Mouse (Mus musculus): ENCODE results near the gene Lsm14b.

Lsm14b gene

DNA sequence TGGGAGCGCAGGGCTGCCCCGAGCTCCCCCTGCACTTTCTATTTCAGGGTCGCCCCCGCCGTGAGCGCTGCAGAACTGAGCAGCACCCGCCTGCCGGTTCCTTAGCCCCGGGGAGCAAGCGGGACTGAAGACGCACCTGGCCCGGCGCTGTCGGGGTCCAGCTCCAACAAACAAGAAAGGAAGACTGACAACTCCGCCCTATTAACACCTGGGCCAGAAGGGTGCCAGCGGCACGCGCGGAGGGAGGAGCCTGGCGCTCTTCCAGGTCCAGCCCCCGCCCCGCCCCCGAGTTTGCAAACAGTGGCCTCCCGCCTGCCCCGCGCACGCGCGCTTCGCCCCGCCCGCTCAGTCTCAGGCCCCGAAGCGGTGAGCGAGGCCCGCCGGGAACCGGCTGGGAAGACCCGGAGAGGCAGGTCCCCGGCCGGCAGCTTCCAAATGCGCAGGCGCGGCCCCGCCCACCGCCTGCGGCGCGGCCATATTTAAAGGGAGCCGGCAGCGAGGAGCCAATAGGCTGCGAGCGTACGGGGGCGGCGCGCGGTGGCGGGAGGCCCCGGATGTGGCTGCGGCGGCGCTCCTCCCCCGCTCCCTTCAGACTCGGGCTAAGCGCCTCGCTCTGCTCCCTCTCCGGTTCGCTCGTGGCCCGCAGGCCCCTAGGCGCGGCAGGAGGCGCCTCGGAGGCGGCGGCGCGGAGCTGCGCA lies at the start of gene Lsm14b:
Gene Lsm14b, plus strand, starts transcription at position 587 of the 698 bp plus-strand sequence.
- peak; percentile 99 for DNase-seq

DNA sequence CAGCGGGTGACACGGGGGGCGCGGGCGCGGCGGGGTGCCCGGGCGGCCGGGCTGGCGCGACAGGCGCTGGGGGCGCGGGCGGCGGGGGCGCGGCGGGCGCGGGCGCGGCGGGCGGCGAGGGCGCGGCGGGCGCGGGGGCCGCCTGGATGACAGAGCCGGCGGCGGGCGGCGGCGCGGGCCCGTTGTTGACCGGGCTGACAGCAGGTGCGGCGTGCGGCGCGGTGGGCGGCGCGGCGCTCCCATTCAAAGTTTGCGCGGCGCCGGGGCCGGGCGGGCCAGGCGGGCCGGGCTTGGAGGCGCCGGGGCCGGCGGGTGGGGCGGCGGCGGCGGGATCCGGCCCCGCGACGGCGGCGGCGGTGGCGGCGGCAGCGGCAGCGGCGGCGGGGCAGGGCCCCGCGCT lies 48.9 kb upstream of the Lsm14b start:
- peak; percentile 37 for DNase-seq

DNA sequence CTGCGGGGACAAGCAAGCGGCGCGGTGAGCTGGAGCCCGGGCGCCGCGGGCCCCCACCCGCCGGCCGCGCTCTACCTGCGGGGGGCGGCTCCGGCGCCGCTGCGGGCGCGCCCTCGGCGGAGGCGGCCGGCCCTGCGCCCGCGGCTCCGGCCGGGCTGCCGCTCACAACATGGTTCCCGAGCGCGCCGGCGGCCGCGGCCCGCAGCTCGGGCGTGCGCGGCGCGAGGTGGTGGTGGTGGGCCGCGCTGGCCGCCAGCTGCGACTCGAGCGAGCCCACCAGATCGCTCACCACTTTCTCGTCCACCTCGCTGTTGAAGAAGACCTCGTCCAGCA lies 48.5 kb upstream of the Lsm14b start:
- DNase-seq = no peak

DNA sequence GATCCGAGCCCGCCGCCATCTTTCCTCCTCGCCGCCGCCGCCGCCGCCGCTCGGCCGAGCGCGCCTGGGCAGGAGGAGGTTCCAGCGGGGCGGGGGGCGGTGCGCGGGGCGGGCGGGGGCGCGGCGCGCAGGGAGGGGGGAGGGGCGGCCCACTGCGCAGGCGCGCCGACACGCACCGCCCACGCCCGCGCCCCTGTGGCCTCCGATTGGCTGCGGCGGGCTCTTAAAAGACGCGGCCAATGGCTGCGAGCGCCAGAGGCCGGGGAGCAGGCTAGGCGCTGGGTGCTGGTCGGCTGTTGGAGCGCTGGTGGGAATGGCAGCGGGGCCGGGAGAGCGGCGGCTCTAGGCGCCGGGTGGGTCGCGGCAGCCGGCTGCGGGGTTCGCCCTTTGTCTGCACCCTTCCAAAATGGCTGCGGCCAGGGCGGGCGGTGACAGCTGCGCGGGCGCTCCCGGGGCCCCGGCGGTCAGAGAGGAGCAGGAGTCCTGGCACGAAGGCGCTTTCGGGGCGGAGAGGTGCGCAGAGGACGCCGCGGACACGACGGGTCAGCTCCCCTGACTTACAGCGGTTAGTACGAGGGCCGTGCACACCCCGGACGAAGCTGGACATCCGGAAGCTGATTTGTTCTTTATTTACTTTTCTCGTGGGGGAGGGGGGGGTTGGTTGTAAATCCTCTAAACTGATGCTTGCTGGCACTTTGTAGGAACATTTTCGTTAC lies 48.0 kb upstream of the Lsm14b start, which contains the start of gene Taf4:
Gene Taf4, minus strand, starts transcription at position 19 of the 716 bp plus-strand sequence.
- DNase-seq = peak; percentile 94

DNA sequence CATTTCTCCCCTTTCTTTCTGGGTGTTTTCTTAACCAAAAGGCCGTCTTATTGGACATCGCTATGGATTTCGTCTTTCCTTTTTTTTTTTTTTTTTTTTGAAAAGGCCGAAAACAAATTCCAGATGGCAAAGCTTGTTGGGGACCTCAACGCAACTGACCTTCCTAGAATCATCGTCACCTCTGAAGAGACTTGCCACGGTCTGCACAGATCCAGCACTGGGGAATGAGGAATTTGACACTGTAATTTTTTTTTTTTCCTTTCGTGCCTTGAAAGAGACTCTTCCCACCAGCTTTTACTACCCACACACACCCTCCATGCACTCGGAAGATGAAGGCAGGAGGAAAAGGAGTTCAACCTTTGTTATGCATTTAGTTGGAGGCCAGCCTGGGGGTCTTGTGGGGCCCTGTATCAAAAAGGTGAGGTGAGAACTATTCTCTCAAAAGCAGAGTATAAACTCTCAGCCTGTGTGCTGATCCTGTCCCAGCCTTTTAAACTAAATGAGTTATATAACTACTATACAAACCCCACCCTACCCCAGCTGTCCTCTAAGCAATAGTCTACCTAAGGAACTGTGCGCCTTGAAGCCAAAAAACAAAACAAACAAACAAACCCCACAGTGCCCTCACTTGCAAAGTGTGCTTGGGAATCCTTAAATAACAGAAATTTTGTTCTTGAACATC lies 47.3 kb upstream of the Lsm14b start:
- DNase-seq = no peak

DNA sequence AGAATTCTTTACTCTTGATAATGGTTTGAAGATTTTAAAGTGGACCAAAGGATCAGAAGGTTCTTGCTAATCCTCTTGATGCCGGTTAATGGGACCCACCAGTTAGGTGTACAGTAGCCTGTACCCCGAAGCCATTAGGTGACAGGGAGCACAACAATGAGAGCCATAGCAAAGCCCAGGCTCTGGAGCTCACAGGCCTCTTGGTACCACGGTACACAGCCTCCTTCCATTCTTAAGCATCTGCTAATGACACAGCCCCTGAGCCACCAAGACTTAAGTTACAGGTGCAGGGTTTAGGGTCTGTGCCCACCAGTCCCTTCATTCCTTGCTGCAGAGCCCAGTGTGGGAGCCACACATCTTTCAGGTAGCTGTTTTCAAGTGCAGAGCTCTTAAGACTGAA lies 46.5 kb upstream of the Lsm14b start:
- DNase-seq = no peak

DNA sequence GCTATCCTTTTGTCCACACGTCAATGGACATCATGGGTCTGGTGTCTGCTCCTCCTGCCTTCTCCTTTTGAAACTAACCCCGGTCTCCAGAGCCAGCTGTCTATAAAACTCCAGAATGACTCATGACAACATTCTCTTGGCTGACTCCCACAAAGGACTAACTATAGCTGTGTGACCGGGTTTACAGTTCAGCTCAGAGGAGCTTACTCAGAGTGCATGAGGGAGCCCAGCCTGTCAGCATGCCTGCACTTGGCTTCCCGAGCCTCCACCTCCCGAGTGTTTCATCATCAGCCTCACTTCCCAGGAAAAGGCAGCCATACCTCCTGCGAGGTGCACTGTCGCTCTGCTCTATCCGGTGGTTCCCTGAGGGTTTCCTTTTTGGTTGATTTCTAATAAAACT lies 45.0 kb upstream of the Lsm14b start:
- DNase-seq = no peak

DNA sequence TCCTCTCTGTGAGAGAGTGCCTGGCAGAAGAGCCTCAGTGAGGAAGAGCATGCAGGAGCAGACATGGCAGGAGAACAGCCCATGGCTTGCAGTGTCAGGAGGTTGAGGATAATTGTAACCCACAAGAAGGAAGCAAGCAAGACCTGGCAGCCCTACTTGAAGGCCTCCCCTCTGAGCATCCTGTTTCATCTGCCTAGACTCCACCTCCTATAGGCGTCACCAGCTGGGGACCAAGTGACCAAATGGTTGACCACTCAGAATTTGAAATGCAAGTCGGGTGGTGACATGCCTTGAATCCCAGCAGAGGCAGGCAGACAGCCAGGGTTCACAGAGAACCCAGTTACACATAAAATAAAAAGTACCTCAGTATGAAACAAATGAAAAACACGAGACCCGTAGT lies 44.2 kb upstream of the Lsm14b start:
- DNase-seq = no peak

DNA sequence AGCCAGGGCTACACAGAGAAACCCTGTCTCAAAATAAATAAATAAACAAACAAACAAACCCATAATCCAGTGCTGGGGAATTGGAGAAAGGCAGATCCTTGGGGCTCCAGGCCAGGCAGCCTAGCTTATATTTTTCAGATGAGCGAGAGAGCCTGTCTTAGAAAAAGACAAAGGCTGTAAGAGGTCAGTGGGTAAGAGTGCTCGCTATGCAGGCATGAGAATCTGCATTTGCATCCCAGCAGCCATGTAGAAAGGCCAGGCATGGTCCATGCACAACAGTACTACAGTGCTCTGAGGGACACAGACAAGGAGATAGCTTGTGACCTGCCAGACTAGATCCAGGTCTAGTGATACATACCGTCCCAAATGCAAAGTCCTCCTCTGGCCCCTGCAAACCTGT lies 42.1 kb upstream of the Lsm14b start:
- no peak for DNase-seq

DNA sequence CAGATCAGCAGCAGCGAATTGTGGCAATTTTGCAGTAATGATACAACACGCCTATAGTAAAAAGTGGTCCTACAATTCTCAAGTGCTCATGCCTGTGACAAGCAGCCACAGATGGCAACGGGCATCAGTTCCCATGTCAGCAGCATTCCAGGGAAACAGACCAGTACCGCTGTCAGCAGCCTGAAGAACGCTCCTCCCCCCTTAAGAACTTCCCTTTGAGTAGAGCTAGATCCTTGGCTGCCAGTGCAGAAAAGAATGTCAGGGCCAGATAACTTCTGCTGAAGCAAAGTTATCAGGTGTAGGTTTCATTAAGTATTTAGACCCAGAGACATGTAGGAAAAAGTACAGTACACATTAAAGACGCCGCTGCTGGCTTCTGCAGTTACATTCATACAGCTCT lies 40.0 kb upstream of the Lsm14b start:
- no peak for DNase-seq

DNA sequence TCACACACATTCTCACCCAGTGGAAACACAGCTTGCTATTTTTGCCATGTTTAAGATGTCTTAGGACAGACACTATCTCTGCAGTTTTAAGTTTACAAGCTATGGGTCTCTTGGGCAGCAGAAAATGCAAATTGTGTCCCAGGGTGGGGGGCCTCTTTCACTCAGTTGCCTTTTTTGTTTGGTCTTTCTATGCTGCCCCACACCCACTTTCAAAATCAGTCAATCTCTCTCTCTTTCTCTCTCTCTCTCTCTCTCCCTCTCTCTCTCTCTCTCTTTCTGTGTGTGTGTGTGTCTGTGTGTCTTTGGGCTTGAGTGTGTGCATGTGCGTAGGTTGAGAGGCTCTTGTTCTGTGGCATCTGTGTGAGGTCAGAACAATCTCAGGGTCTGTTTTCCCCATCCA lies 39.1 kb upstream of the Lsm14b start:
- DNase-seq = no peak

DNA sequence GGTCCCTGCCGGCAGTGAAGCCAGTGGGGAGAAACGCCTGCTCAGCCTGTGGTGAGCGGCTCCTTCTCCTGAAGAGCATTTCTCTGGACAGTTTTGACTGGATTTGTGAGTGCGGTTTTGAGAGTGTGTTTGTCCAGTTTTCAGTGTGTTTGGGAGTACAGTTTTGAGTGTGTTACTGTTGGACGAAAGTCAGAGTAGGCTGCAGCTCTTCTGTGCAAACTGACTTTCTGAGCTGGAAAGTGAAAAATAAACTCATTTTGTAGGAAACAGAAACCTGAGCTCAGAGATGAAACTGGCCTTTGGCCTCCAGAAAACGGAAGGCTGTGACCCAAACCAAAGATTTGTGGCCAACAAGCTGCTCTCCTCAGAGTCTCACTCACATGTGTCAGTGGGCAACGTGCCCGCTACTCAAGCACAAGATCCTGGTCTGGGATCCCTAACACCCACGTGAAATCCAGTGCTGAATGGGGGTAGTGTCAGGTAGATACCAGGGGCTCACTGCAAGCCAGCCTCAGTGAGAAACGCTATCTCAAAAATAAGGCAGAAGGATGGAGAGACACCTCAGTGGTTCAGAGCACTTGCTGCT lies 38.3 kb upstream of the Lsm14b start:
- no peak for DNase-seq

DNA sequence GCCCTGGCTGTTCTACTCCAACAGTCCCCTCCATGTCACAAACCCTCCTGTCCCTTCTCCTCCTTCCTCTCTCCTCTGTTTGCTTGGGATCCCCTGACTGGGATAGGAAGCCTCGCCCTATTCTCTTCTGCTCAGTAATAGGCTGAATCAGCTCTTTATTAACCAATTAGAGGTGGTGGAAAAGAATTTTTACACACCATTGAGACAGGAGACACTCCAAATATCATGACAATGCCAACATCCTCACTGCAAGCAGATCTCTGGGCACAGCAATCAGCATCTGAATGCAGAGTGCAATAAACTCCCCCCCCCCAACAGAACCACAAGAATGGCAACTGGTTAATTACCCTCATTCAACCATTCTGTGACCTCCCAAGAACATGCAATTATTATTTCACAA lies 35.7 kb upstream of the Lsm14b start:
- no peak for DNase-seq

DNA sequence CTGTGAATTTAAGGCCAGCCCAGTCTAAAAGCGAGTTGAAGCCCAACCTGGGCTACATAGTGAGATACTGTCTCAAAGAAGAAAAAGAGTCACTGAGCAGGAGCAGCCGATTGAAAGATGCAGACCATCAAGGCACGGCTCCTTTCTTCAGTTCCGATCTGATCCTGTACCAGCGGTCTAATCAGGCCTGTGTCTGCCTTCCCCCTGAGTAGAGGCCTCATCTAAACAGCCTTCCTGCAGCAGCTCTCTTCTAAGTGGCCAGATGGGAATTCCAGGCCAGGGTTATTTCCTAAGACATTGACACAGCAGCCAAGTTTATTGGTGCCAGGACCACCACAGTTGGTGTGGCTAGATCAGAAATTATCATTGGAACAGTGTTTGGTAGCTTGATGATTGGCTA lies 31.7 kb upstream of the Lsm14b start:
- DNase-seq = no peak

DNA sequence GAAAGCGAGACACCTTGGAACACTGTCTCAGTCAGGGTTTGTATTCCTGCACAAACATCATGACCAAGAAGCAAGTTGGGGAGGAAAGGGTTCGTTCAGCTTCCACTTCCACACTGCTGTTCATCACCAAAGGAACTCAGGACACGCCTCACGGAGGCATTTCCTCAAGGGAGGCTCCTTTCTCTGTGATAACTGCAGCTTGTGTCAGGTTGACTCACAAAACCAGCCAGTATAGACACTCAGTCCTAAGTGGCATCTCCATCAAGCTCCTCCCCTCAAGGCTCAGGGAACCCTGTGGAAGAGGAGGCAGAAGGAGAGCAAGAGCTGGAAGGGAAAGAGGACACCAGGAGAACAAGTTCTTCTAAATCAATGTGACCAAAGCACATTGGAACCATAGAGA lies 26.4 kb upstream of the Lsm14b start:
- no peak for DNase-seq

DNA sequence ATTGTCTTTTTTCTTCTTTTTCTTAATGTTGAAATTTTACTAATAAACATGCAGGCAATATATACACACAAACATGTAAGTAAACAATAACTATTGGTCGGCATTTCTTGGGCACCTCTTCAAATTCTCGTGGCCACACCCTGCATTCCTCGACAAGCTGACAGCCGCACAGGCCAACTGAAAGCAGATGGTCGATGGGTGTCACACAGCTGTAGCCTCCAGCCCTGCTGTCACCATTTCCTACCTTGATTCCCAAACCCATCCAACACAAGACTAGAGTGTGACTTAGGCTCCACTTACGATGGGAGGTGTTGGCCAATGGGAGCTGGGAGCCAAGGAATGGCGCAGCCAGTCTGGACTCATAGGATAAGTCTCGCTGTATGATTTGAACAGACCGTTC lies 23.2 kb upstream of the Lsm14b start:
- no peak for DNase-seq

DNA sequence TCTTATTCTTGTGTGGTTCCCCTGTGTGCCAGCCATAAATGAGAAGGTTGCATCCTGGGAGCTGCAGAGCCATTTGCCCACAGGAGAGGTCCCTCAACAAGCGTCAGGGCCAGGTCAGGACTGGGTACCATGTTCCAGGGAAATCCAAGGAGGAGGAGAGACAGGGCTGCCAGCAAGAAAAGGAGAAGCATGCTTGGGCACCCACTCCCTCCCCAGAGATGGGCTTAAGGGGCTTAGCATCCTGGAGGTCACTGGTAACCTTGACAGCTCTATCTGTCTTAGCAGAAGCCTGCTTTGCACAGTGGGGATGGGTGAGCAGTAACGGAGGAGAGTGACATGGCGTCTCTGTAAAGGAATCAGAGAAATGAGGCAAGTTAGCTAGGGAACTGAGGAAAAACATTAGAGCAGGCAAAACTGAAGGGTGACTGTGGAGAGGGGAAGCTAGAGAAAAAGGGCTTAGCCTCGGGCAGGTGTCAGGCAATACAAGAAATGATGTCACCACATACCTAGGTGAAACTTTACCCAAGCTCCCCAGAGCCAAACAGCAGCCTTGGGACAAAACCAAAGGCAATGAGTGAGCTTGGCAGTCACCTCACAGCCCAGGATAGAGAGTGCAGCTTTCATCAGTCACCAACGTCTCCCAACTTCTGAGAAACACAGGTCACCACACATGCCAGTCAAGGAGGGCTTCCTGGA lies 19.0 kb upstream of the Lsm14b start:
- peak; percentile 40 for DNase-seq

DNA sequence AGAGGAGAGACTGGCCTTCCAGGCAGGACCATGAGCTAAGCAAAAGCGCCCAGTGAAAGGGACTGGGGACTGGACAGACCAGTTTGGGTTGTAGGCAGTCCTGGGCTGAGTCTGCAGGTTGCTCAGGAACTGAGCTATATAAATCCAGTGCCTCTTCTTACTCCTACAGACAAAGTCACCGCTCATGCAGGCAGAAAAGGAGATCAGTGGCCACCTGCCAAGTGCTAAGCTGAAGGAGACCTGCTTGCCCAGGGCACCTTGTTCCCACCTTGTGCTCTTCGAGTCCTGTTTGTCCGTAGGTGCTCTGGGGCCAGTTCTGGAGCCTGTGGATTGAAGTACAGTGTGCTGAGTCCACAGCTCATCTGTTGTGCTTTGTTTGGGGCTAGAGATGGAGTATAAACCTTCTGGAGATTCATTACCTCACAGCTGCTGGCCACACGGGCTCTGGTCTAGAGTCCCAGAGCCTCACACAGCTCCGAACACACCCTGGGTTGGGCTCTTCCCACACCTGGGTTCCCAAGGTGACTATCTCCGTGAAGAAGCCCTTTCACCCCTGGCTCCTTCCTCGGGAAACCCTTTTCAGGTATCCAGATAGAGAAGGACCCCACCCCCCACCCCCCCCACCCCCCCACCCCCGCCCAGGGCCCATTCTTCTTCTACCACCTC lies 18.3 kb upstream of the Lsm14b start:
- DNase-seq = no peak

DNA sequence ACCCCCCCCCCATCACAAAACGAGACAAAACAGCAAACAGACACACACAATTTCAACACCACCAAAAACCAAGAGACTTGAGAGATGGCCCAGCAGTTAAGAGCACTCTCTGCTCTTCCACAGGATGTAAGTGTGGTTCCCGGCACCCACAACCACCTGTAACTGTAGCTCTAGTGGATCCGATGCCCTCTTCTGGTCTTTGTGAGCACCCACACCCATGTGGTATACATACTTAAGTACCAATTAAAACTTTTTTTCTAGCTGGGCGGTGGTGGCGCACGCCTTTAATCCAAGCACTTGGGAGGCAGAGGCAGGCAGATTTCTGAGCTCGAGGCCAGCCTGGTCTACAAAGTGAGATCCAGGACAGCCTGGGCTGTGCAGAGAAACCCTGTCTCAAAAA lies 14.1 kb upstream of the Lsm14b start:
- no peak for DNase-seq

DNA sequence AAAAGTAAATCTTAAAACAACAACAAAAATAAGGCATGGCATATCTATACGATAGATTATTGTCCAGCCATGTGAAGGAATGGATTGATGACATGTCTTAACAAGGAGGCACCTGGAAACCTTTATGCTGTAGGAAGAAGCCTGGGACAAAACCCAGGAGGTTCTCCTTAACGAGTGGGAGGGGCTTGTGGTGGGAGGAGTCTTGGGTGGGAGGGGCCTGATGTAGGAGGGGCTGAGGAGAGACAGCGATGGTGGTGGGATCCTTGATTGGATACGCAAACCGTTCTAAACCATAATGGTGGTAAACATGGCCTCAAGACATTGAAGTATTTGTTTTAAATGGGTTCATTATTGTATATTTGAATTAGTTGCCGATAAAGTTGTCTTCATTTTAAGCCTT lies 13.4 kb upstream of the Lsm14b start:
- DNase-seq = no peak

DNA sequence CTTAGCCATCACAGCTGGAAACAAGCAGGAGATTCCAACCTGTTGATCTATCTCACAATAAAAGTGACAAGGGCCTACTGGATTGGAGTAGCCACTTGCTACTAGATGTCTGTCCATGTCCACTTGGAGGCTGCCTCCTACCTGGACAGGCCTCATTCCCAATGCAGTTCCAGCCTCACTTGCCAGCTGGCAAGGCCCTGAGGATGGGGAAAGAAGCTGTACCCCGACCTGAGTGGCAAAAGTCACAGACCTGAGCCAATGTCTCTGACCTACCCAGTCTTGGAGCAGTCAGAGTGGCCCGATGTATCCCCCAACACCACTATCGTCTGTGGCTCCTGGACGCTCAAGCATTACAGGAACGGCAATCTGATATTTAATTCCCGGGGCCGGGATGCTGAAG lies 11.1 kb upstream of the Lsm14b start:
- DNase-seq = no peak

DNA sequence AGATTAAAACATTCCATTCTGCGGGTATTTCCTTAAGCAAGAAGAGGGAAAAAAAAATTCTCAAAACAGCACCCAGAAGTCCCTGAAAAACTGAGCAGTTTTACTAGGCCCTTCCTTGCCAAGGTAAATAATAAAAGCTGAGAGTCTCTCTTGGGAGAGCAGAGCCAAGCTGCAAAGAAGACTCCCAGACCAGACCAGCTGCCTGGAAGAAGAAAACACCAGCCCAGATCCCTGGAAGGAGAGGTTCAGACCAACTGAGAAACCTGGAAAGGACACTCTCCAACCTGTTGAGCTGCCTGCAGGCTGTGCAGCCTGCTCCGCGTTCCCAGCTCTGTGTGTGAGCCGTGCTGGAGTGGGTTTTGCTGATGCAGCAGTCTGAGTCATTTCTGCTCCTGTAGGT lies 7.2 kb upstream of the Lsm14b start:
- no peak for DNase-seq

DNA sequence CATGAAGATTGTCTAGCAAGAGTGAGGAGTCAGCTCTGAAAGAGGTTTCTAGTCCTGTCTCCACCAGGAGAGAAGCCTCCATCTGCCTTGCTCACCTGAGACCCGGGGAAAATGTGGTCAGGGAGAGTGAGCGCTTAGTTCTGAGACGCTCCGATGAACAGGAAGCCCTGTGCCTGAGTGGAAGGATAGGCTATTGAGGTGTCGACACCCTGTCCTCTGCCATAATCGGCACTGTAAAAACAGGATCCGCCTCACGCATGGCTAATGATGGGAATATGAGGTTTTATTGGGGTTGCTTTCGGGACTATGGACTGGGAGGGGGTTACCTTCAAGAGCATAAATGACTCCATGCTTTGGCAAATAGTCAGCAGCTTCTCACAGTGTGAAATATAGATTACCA lies 6.2 kb upstream of the Lsm14b start:
- no peak for DNase-seq

All from retina, postnatal 1 day (tissue).